Mouse (Mus musculus) MEL (cell line): ENCODE measurements around the gene Rbm38. TPM values are rescaled to one million over a fixed set of nuclear protein-coding genes. Genes with fewer than 3 reads are reported as not detected.

Experiments
- DNase-seq: peaks from one replicate; pipeline ENCODE4 v3.0.0; 2011; ENCODE audit warnings: low read depth, low spot score
- H3K27ac ChIP-seq: 2 replicates; pipeline ENCODE4 v1.5.1; 2012; ENCODE audit warnings: low read depth, mild to moderate bottlenecking, control low read depth, low read length, moderate library complexity; ENCODE audit not compliant: control insufficient read depth
- H3K27me3 ChIP-seq, 2 experiments: fragments of 150-350 bp in 1 of 2; sonication (generic) in 1 of 2; 2 replicates each; pipeline ENCODE4 v1.6.1; 2012; ENCODE audit warnings: low read length in 2 of 2, mild to moderate bottlenecking in 2 of 2, improper control_type of control experiment in 1 of 2, moderate library complexity in 1 of 2; ENCODE audit not compliant: insufficient read depth in 2 of 2, control insufficient read depth in 1 of 2
- H3K36me3 ChIP-seq, 2 experiments: 2 replicates each; pipeline ENCODE4 v1.6.1; 2012 to 2014; ENCODE audit warnings: low read length in 2 of 2, improper control_type of control experiment in 1 of 2, inconsistent platforms in 1 of 2, mild to moderate bottlenecking in 1 of 2; ENCODE audit not compliant: insufficient read depth in 2 of 2, control insufficient read depth in 1 of 2
- H3K4me1 ChIP-seq, 2 experiments: fragments of 150-350 bp in 1 of 2; sonication (generic) in 1 of 2; 2 replicates each; pipeline ENCODE4 v1.6.1; 2012; ENCODE audit warnings: low read length in 2 of 2, improper control_type of control experiment in 1 of 2, mild to moderate bottlenecking in 1 of 2; ENCODE audit not compliant: insufficient read depth in 2 of 2, control insufficient read depth in 1 of 2
- H3K4me3 ChIP-seq, 2 experiments: fragments of 150-350 bp in 1 of 2; sonication (generic) in 1 of 2; 2 replicates each; pipeline ENCODE4 v1.5.1; 2012; ENCODE audit warnings: low read depth in 2 of 2, low read length in 2 of 2, mild to moderate bottlenecking in 2 of 2, moderate library complexity in 2 of 2, control low read depth in 1 of 2, improper control_type of control experiment in 1 of 2; ENCODE audit not compliant: control insufficient read depth in 1 of 2, insufficient read depth in 1 of 2
- H3K79me2 ChIP-seq: 2 replicates; pipeline ENCODE4 v1.6.1; 2012; ENCODE audit warnings: mild to moderate bottlenecking, low read length, moderate library complexity; ENCODE audit not compliant: control insufficient read depth, poor library complexity, insufficient read depth
- H3K9ac ChIP-seq: 2 replicates; pipeline ENCODE4 v1.6.1; 2012; ENCODE audit warnings: low read depth, mild to moderate bottlenecking, control low read depth, low read length, moderate library complexity; ENCODE audit not compliant: control insufficient read depth, poor library complexity, severe bottlenecking
- H3K9me3 ChIP-seq: fragments of 150-350 bp; sonication (generic); replicated peaks from 2 replicates; pipeline ENCODE4 v1.6.1; 2012; ENCODE audit warnings: mild to moderate bottlenecking, low read length, improper control_type of control experiment, moderate library complexity; ENCODE audit not compliant: insufficient read depth
- BHLHE40 ChIP-seq: IDR thresholded peaks from 2 replicates; pipeline ENCODE4 v1.6.1; 2012; ENCODE audit warnings: low read depth, mild to moderate bottlenecking, inconsistent platforms, low read length, improper control_type of control experiment, borderline replicate concordance
- CHD1 ChIP-seq: IDR thresholded peaks from 2 replicates; pipeline ENCODE4 v1.6.1; 2012; ENCODE audit warnings: low read depth, mild to moderate bottlenecking, inconsistent platforms, low read length, improper control_type of control experiment
- CHD2 ChIP-seq: IDR thresholded peaks from 2 replicates; pipeline ENCODE4 v1.6.1; 2011; ENCODE audit warnings: low read length, improper control_type of control experiment
- CTCF ChIP-seq, 3 experiments: IDR thresholded peaks in 2 of 3; conservative IDR thresholded peaks in 1 of 3; 2 replicates each; pipeline ENCODE4 v1.5.1; 2011 to 2012; ENCODE audit warnings: low read length in 3 of 3, low read depth in 2 of 3, mild to moderate bottlenecking in 2 of 3, improper control_type of control experiment in 1 of 3, inconsistent platforms in 1 of 3, mixed read lengths in 1 of 3, moderate library complexity in 1 of 3; ENCODE audit not compliant: control insufficient read depth in 1 of 3, insufficient read depth in 1 of 3, poor library complexity in 1 of 3, severe bottlenecking in 1 of 3
- ELF1 ChIP-seq: IDR thresholded peaks from 2 replicates; pipeline ENCODE4 v1.6.1; 2014; ENCODE audit warnings: low read depth, mild to moderate bottlenecking, inconsistent platforms, low read length, improper control_type of control experiment, moderate library complexity
- ETS1 ChIP-seq: IDR thresholded peaks from 2 replicates; pipeline ENCODE4 v1.6.1; 2012; ENCODE audit warnings: low read depth, mild to moderate bottlenecking, inconsistent platforms, low read length, improper control_type of control experiment, moderate library complexity
- JUND ChIP-seq: IDR thresholded peaks from 2 replicates; pipeline ENCODE4 v1.6.1; 2011; ENCODE audit warnings: low read depth, mild to moderate bottlenecking, improper control_type of control experiment, low read length
- KAT2A ChIP-seq: conservative IDR thresholded peaks from 2 replicates; pipeline ENCODE4 v1.6.1; 2012; ENCODE audit warnings: low read depth, low read length, improper control_type of control experiment, inconsistent platforms
- MAFK ChIP-seq: IDR thresholded peaks from 2 replicates; pipeline ENCODE4 v1.6.1; 2011; ENCODE audit warnings: low read depth, mild to moderate bottlenecking, low read length, improper control_type of control experiment, borderline replicate concordance
- MAX ChIP-seq: IDR thresholded peaks from 2 replicates; pipeline ENCODE4 v1.6.1; 2011; ENCODE audit warnings: low read length, improper control_type of control experiment
- MAZ ChIP-seq: IDR thresholded peaks from 2 replicates; pipeline ENCODE4 v1.6.1; 2012; ENCODE audit warnings: low read depth, mild to moderate bottlenecking, inconsistent platforms, low read length, improper control_type of control experiment
- MEF2A ChIP-seq: IDR thresholded peaks from 2 replicates; pipeline ENCODE4 v1.6.1; 2014; ENCODE audit warnings: low read depth, mild to moderate bottlenecking, inconsistent platforms, low read length, improper control_type of control experiment; ENCODE audit not compliant: poor library complexity, insufficient replicate concordance, severe bottlenecking; ENCODE audit errors: extremely low read depth
- MXI1 ChIP-seq: IDR thresholded peaks from 2 replicates; pipeline ENCODE4 v1.6.1; 2011; ENCODE audit warnings: mild to moderate bottlenecking, low read depth, low read length, improper control_type of control experiment
- MYC ChIP-seq: IDR thresholded peaks from 2 replicates; pipeline ENCODE4 v1.6.1; 2011; ENCODE audit warnings: low read depth, mild to moderate bottlenecking, low read length, improper control_type of control experiment, moderate library complexity
- NRF1 ChIP-seq: IDR thresholded peaks from 2 replicates; pipeline ENCODE4 v1.6.1; 2014; ENCODE audit warnings: low read depth, mild to moderate bottlenecking, inconsistent platforms, low read length, improper control_type of control experiment, moderate library complexity; ENCODE audit not compliant: poor library complexity, insufficient read depth, severe bottlenecking
- POLR2AphosphoS2 ChIP-seq: IDR thresholded peaks from 2 replicates; pipeline ENCODE4 v1.6.1; 2011; ENCODE audit warnings: low read length, improper control_type of control experiment
- RCOR1 ChIP-seq: IDR thresholded peaks from 2 replicates; pipeline ENCODE4 v1.6.1; 2012; ENCODE audit warnings: low read depth, mild to moderate bottlenecking, inconsistent platforms, low read length, improper control_type of control experiment
- SMC3 ChIP-seq: IDR thresholded peaks from 2 replicates; pipeline ENCODE4 v1.6.1; 2011; ENCODE audit warnings: low read depth, low read length, improper control_type of control experiment
- TAL1 ChIP-seq: IDR thresholded peaks from 2 replicates; pipeline ENCODE4 v1.6.1; 2012; ENCODE audit warnings: mild to moderate bottlenecking, inconsistent platforms, low read length, moderate library complexity, mixed read lengths
- TBP ChIP-seq: IDR thresholded peaks from 2 replicates; pipeline ENCODE4 v1.8.0; 2011; ENCODE audit warnings: low read depth, low read length, improper control_type of control experiment
- TCF12 ChIP-seq: IDR thresholded peaks from 2 replicates; pipeline ENCODE4 v1.6.1; 2014; ENCODE audit warnings: low read depth, mild to moderate bottlenecking, inconsistent platforms, low read length, improper control_type of control experiment, moderate library complexity
- USF1 ChIP-seq: IDR thresholded peaks from 2 replicates; pipeline ENCODE4 v1.6.1; 2014; ENCODE audit warnings: low read depth, mild to moderate bottlenecking, inconsistent platforms, low read length, improper control_type of control experiment, moderate library complexity
- ZC3H11A ChIP-seq: IDR thresholded peaks from 2 replicates; pipeline ENCODE4 v1.6.1; 2012; ENCODE audit warnings: low read depth, mild to moderate bottlenecking, inconsistent platforms, low read length, improper control_type of control experiment
- ZKSCAN1 ChIP-seq: IDR thresholded peaks from 2 replicates; pipeline ENCODE4 v1.6.1; 2012; ENCODE audit warnings: low read depth, mild to moderate bottlenecking, inconsistent platforms, low read length, improper control_type of control experiment, moderate library complexity
- ZMIZ1 ChIP-seq: IDR thresholded peaks from 2 replicates; pipeline ENCODE4 v1.6.1; 2012; ENCODE audit warnings: low read depth, mild to moderate bottlenecking, inconsistent platforms, low read length, improper control_type of control experiment, moderate library complexity
- polyA plus RNA-seq, 2 experiments: library from polyadenylated mRNA; stranded (reverse) in 1 of 2; unstranded in 1 of 2; fragments of >175 nt in 1 of 2; fragments of >200 nt in 1 of 2; gene quantifications; 2 replicates each; pipeline versions ENCODE4 v1.2.1 to v1.2.4; 2012; ENCODE audit warnings: low replicate concordance in 2 of 2, low read depth in 1 of 2; ENCODE audit not compliant: insufficient read length in 2 of 2, insufficient read depth in 1 of 2, missing spikeins in 1 of 2
- total RNA-seq: library from RNA; depleted of rRNA; stranded (reverse); fragments of 300-350 nt; gene quantifications from 2 replicates; pipeline ENCODE4 v1.2.3, GENCODE M21; 2012

Rbm38 gene
- total and polyA plus RNA-seq, 3 experiments, result 39.0 to 207 TPM; not detected in 1

- H3K9me3 ChIP-seq, result no peaks in the 10 kb centered on the region
- H3K36me3 ChIP-seq, result peaks cover 9 to 23% of the 10 kb centered on the region in 2 experiments
- H3K4me1 ChIP-seq, result peaks cover 18 to 35% of the 10 kb centered on the region in 2 experiments
- peaks cover 19% of the 10 kb centered on the region for H3K79me2 ChIP-seq
- H3K27me3 ChIP-seq, result no peaks in the 10 kb centered on the region
- no peak overlapping the region for H3K4me3 ChIP-seq
- no peak for DNase-seq
- no peak overlapping the region for H3K9ac ChIP-seq
- TF ChIP-seq TCF12 (no peak), KAT2A (no peak), MEF2A (no peak), TBP (no peak), CHD1 (no peak), ZMIZ1 (no peak), SMC3 (no peak), MAX (no peak), MYC (no peak), USF1 (no peak), CTCF (IDR thresholded peaks at IDR 0.05 in 2 of 3, conservative IDR thresholded peaks at IDR 0.05 in 1 of 3; ENCODE audit: control insufficient read depth in 1 of 3, insufficient read depth in 1 of 3, low read depth in 2 of 3, low read length in 3 of 3, poor library complexity in 1 of 3, severe bottlenecking in 1 of 3) (no peak)
- H3K27ac ChIP-seq, result no peak overlapping the region
Measured at GRCm38 (mm10) chr2:173030591-173031338, 10.5 kb downstream of the Rbm38 start.

DNA sequence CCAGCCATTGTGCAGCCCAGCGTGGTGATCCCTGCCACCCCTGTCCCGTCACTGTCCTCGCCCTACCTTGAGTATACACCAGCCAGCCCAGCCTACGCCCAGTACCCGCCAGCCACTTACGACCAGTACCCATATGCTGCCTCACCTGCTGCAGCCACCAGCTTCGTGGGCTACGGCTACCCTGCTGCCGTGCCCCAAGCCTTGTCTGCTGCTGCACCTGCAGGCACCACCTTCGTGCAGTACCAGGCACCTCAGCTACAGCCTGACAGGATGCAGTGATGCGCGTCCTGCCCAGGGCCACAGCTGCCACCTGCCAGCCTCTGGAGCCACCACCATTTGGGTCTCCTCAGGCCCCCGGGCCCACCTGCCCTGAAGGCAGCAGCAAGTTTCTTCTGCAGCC, 13.2 kb downstream of the Rbm38 start:
- no peak for TF ChIP-seq RCOR1
- Histone ChIP-seq H3K79me2 (peaks cover 3% of the 10 kb centered on the region; the same call in 1 of the 2 replicates), H3K9me3 (no peaks in the 10 kb centered on the region), H3K4me3 (no peak overlapping the region), H3K27me3 (no peaks in the 10 kb centered on the region), H3K4me1 (peaks cover 42 to 49% of the 10 kb centered on the region in 2 experiments), H3K9ac (no peak overlapping the region), H3K36me3 (peaks cover 6 to 39% of the 10 kb centered on the region in 2 experiments), H3K27ac (no peak overlapping the region)
- DNase-seq, result no peak

GRCm38 (mm10) chr2:173034998-173035397, 14.7 kb downstream of the Rbm38 start:
- H3K4me3 ChIP-seq, result no peak overlapping the region
- no peak overlapping the region for H3K9ac ChIP-seq
- H3K9me3 ChIP-seq, result no peaks in the 10 kb centered on the region
- no peaks in the 10 kb centered on the region for H3K27me3 ChIP-seq
- peaks cover 43 to 60% of the 10 kb centered on the region in 2 experiments for H3K4me1 ChIP-seq
- DNase-seq, result no peak
- H3K27ac ChIP-seq, result peak overlapping the region; percentile 61
- peaks cover 6 to 45% of the 10 kb centered on the region in 2 experiments for H3K36me3 ChIP-seq
- no peaks in the 10 kb centered on the region; the same call in 1 of the 2 replicates for H3K79me2 ChIP-seq
- peak; percentile 92 for TF ChIP-seq ETS1
- no peak for TF ChIP-seq MYC
- TF ChIP-seq MAZ, result peak; percentile 95
- no peak for TF ChIP-seq ZC3H11A
- TF ChIP-seq NRF1, result no peak
- peak; percentile 30; the same call in 1 of the 2 replicates for TF ChIP-seq CHD2
- no peak for TF ChIP-seq JUND
- peak; percentile 48; the same call in 1 of the 2 replicates for TF ChIP-seq BHLHE40
- peak; percentile 42; the same call in 1 of the 2 replicates for TF ChIP-seq USF1
- TF ChIP-seq MXI1, result no peak; the same call in 1 of the 2 replicates
- peak; percentile 97 for TF ChIP-seq TAL1
- no peak for TF ChIP-seq POLR2AphosphoS2
- peak; percentile 99 for TF ChIP-seq TCF12
- no peak for TF ChIP-seq MAFK
- TF ChIP-seq CTCF (IDR thresholded peaks at IDR 0.05 in 2 of 3, conservative IDR thresholded peaks at IDR 0.05 in 1 of 3; ENCODE audit: control insufficient read depth in 1 of 3, insufficient read depth in 1 of 3, low read depth in 2 of 3, low read length in 3 of 3, poor library complexity in 1 of 3, severe bottlenecking in 1 of 3), result no peak
- TF ChIP-seq ELF1, result 0 out of 2 replicates have a peak, but pooled peaks have one; percentile 47
- no peak for TF ChIP-seq ZKSCAN1
